Mouse (Mus musculus) midbrain, embryonic 11.5 days (tissue): Measurements from ENCODE around the gene Apoa5. TPM values are rescaled to one million over a fixed set of nuclear protein-coding genes. Genes with fewer than 3 reads are reported as not detected.
A peak's percentile ranks its signal among the peaks of the same experiment; 100 is the strongest.

Source experiments
- ATAC-seq: fragments of 200-750 bp; cut with Nextera tagmentation; 2 replicates; pipeline ENCODE4 v1.8.0; 2017; ENCODE audit warnings: moderate TSS enrichment, moderate library complexity; ENCODE audit not compliant: low FRiP score
- DNase-seq: peaks from one replicate; pipeline ENCODE4 v3.0.0; 2015; ENCODE audit warnings: low spot score; ENCODE audit errors: missing footprints
- H3K27ac ChIP-seq: fragments of 300-500 bp; sonication (generic); 2 replicates; pipeline ENCODE4 v1.5.1; 2014; ENCODE audit warnings: low read depth, low read length
- H3K27me3 ChIP-seq: fragments of 300-500 bp; sonication (generic); 2 replicates; pipeline ENCODE4 v1.6.1; 2014; ENCODE audit warnings: mild to moderate bottlenecking, low read length, moderate library complexity, mixed read lengths; ENCODE audit not compliant: control insufficient read depth, insufficient read depth
- H3K36me3 ChIP-seq: fragments of 300-500 bp; sonication (generic); 2 replicates; pipeline ENCODE4 v1.6.1; 2014; ENCODE audit warnings: mild to moderate bottlenecking, low read length, moderate library complexity, mixed read lengths; ENCODE audit not compliant: control insufficient read depth, insufficient read depth
- H3K4me1 ChIP-seq: fragments of 300-500 bp; sonication (generic); 2 replicates; pipeline ENCODE4 v1.6.1; 2014; ENCODE audit warnings: low read length; ENCODE audit not compliant: control insufficient read depth, insufficient read depth
- H3K4me2 ChIP-seq: fragments of 300-500 bp; sonication (generic); 2 replicates; pipeline ENCODE4 v1.6.1; 2014; ENCODE audit warnings: mild to moderate bottlenecking, moderate library complexity
- H3K4me3 ChIP-seq: fragments of 300-500 bp; sonication (generic); 2 replicates; pipeline ENCODE4 v1.5.1; 2014; ENCODE audit warnings: low read depth, low read length
- H3K9ac ChIP-seq: fragments of 300-500 bp; sonication (generic); 2 replicates; pipeline ENCODE4 v1.6.1; 2014; ENCODE audit warnings: low read length
- H3K9me3 ChIP-seq: fragments of 300-500 bp; sonication (generic); 2 replicates; pipeline ENCODE4 v1.6.1; 2016; ENCODE audit warnings: low read length; ENCODE audit not compliant: control insufficient read depth
- WGBS: fragments of 180-500 bp; shearing (Covaris S2); extraction: QIAGEN DNeasy Blood & Tissue Kit; methylation state at CpG from one replicate; pipeline ENCODE4 v1.1.7; 2014; 5-methylcytosine and 5-hydroxymethylcytosine counted together
- polyA plus RNA-seq: library from polyadenylated mRNA; unstranded; fragments of >200 nt; fragmentation: Nextera tagmentation; extraction: Ambion mirVana; gene quantifications from 2 replicates; pipeline ENCODE4 v1.2.1, GENCODE M21; 2014

The Apoa5 gene
- polyA plus RNA-seq = 0.15 TPM in 1 of 2 replicates, not detected in the other

GRCm38 (mm10) chr9:46268343-46268873 is at the start of gene Apoa5:
Apoa5 (plus strand) TSS chr9:46268633.
- Histone ChIP-seq H3K9ac (no peak within 1 kb of the TSS), H3K27ac (no peak within 1 kb of the TSS), H3K4me1 (peaks cover under 1% of the 10 kb centered on the region), H3K9me3 (no peaks in the 10 kb centered on the region), H3K27me3 (peaks cover 3% of the 10 kb centered on the region), H3K4me2 (no peak within 1 kb of the TSS), H3K36me3 (no peaks in the 10 kb centered on the region), H3K4me3 (no peak within 1 kb of the TSS)
- 61% methylated on average over 7 of the region's 7 CpGs for WGBS
- ATAC-seq = no peak
- no peak for DNase-seq

DNA sequence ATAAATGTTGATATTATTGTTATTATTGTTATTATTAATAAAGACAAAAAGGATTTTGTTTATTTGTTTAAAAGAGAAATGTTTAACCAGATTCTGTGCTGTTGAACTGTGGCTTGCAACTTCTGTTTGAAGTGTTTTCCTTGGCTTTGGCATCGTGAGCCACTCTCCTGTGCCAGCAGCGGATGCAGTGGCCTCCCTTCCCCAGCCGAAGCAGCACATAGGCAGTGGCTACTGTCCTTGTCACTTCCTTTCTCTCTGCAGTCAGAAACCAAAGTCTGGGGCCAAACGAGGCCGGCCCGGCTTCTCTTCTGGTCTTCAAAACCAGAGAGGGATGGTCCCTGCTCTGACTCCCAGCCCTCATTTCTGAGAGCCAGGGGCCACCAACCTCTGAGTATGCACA is 45.3 kb upstream of the Apoa5 start:
- H3K4me3 ChIP-seq = no peak overlapping the region
- peaks cover 9% of the 10 kb centered on the region for H3K36me3 ChIP-seq
- no peaks in the 10 kb centered on the region for H3K4me1 ChIP-seq
- ATAC-seq (no peak), DNase-seq (no peak)
- no peak overlapping the region for H3K27ac ChIP-seq
- no peak overlapping the region for H3K9ac ChIP-seq
- no peak overlapping the region for H3K4me2 ChIP-seq
- no peaks in the 10 kb centered on the region for H3K9me3 ChIP-seq
- WGBS = 91% methylated on average over 6 of the region's 6 CpGs
- H3K27me3 ChIP-seq = no peaks in the 10 kb centered on the region

GRCm38 (mm10) chr9:46224101-46224500 is 44.3 kb upstream of the Apoa5 start:
- Histone ChIP-seq H3K36me3 (peaks cover 9% of the 10 kb centered on the region), H3K4me3 (no peak overlapping the region), H3K4me2 (no peak overlapping the region), H3K9ac (no peak overlapping the region), H3K4me1 (no peaks in the 10 kb centered on the region), H3K9me3 (no peaks in the 10 kb centered on the region), H3K27me3 (no peaks in the 10 kb centered on the region), H3K27ac (no peak overlapping the region)
- WGBS = 92% methylated on average over 3 of the region's 3 CpGs
- no peak for ATAC-seq
- DNase-seq = no peak

DNA sequence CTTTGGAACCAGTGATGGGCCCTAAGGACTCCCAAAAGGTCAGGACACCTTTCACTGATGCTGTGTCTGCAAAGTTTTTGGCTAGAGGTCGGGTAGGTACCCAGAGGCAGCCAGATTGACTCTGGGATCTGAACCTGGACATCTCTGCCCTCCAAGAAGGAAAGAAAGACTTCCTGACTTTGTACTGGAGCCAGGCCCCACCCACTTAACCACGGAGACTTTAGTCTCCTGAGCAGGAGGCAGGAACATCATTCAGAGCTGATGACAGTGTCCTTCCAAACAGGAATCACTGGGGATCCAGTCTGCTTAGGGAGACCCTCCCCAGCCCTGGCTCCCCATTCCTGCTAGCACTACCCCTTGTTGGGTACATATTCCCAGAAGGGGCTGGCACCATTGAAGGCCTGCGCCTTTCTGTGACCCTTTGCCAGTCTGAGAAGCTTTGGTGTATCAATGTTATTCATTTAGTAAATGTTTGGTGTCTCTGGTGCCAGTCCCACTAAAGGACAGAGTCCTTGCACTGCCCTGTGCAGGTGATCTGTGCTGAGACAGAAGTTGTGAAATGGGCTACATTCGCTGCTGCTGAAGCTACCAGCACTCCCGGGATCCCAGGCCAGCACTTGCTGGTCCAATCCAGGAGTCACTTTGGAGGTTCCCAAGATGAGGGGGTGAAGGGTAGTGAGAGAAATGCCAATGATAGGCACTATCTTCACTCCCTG is 43.3 kb upstream of the Apoa5 start:
- Histone ChIP-seq H3K4me3 (no peak overlapping the region), H3K36me3 (peaks cover 9% of the 10 kb centered on the region), H3K4me1 (0 out of 2 replicates have a peak, but pooled peaks cover under 1% of the 10 kb centered on the region), H3K27me3 (no peaks in the 10 kb centered on the region), H3K27ac (no peak overlapping the region), H3K9ac (no peak overlapping the region), H3K4me2 (no peak overlapping the region), H3K9me3 (no peaks in the 10 kb centered on the region)
- WGBS = 67% methylated on average over 5 of the region's 5 CpGs
- DNase-seq (no peak), ATAC-seq (no peak)

GRCm38 (mm10) chr9:46227064-46227614 is 41.3 kb upstream of the Apoa5 start:
- H3K4me3 ChIP-seq = no peak overlapping the region
- ATAC-seq = no peak
- no peak overlapping the region for H3K27ac ChIP-seq
- H3K36me3 ChIP-seq = no peaks in the 10 kb centered on the region
- WGBS = 87% methylated on average over 3 of the region's 3 CpGs
- H3K4me1 ChIP-seq = 0 out of 2 replicates have a peak, but pooled peaks cover 4% of the 10 kb centered on the region
- no peaks in the 10 kb centered on the region for H3K27me3 ChIP-seq
- no peak for DNase-seq
- H3K4me2 ChIP-seq = no peak overlapping the region
- H3K9ac ChIP-seq = no peak overlapping the region
- H3K9me3 ChIP-seq = no peaks in the 10 kb centered on the region

DNA sequence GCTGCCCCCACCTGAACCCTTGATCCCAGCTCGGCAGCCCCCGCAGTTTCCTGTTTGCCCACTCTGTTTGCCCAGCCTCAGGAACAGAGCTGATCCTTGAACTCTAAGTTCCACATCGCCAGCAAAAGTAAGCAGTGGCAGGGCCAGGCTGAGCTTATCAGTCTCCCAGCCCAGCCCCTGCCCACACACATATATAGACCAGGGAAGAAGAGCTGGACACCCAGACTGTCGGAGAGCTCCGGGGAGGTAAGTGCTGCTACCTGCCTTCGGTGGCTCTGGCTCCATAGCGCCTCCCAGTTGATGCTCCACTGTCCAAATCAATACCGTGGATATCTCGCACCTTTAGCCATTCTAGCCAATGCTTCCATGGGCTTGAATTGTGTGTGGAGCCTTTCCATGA is 39.9 kb upstream of the Apoa5 start, which contains the start of gene Apoa1:
Apoa1 (plus strand) TSS at position 90 of the 400 bp plus-strand sequence.
- ATAC-seq = no peak
- WGBS = 65% methylated on average over 9 of the region's 9 CpGs
- Histone ChIP-seq H3K9ac (no peak within 1 kb of the TSS), H3K9me3 (no peaks in the 10 kb centered on the region), H3K4me1 (0 out of 2 replicates have a peak, but pooled peaks cover 4% of the 10 kb centered on the region), H3K27me3 (no peaks in the 10 kb centered on the region), H3K27ac (no peak within 1 kb of the TSS), H3K36me3 (no peaks in the 10 kb centered on the region), H3K4me3 (no peak within 1 kb of the TSS), H3K4me2 (no peak within 1 kb of the TSS)
- DNase-seq = no peak

GRCm38 (mm10) chr9:46229573-46230449 is 38.6 kb upstream of the Apoa5 start:
- 0 out of 2 replicates have a peak, but pooled peaks cover 4% of the 10 kb centered on the region for H3K4me1 ChIP-seq
- no peaks in the 10 kb centered on the region for H3K27me3 ChIP-seq
- H3K4me3 ChIP-seq = peak overlapping the region; percentile 44
- peak overlapping the region; percentile 66 for H3K9ac ChIP-seq
- ATAC-seq = peak; percentile 90
- 13% methylated on average over 37 of the region's 37 CpGs for WGBS
- no peaks in the 10 kb centered on the region for H3K9me3 ChIP-seq
- peak overlapping the region; percentile 79 for H3K4me2 ChIP-seq
- no peak overlapping the region for H3K27ac ChIP-seq
- DNase-seq = peak; percentile 97
- no peaks in the 10 kb centered on the region for H3K36me3 ChIP-seq

DNA sequence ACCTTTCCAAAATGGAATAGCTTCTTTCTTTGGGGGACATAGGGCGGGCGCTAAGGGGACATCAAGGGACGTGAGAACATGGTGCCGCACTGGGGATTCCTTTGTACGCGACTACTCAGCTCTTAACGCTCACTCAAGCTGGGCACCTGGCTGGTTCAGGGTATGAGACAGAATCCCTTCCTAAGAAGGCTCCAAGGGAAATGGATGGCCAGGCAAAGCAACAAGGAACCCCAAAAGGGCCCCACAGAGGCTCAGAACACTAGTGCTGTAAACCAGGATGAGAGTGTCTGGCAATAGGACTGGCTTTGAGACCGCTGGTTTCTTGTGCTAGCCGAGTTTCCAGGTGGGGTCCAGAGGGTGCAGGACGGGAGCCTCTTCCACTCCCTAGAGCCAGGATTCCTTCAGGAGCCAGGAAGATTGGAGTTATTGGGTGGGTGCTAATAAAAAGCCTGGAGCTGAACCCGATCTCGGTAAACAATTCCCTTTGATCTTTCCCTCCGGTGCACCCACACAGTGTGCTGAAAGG is 37.9 kb upstream of the Apoa5 start:
- no peaks in the 10 kb centered on the region for H3K27me3 ChIP-seq
- H3K4me2 ChIP-seq = peak overlapping the region; percentile 79
- DNase-seq = peak; percentile 92
- 0 out of 2 replicates have a peak, but pooled peaks cover 4% of the 10 kb centered on the region for H3K4me1 ChIP-seq
- H3K36me3 ChIP-seq = no peaks in the 10 kb centered on the region
- WGBS = 18% methylated on average over 13 of the region's 13 CpGs
- H3K9me3 ChIP-seq = no peaks in the 10 kb centered on the region
- H3K27ac ChIP-seq = no peak overlapping the region
- H3K4me3 ChIP-seq = peak overlapping the region; percentile 44
- H3K9ac ChIP-seq = peak overlapping the region; percentile 66
- ATAC-seq = 0 out of 2 replicates have a peak, but pooled peaks have one; percentile 11
